Mouse (Mus musculus): ENCODE data around the gene Ubqln4.

Ubqln4 gene

GRCm38 (mm10) chr3:88526157-88527131 lies 27.1 kb upstream of the Ubqln4 start:
- peak; percentile 91 for DNase-seq (ENCODE audit: low read depth)

GRCm38 (mm10) chr3:88527565-88527964 lies 26.0 kb upstream of the Ubqln4 start:
- no peak for DNase-seq (ENCODE audit: low read depth)

- DNase-seq (ENCODE audit: low read depth) = no peak
Observed at GRCm38 (mm10) chr3:88528646-88529045, 24.9 kb upstream of the Ubqln4 start.

GRCm38 (mm10) chr3:88529204-88530000 lies 24.2 kb upstream of the Ubqln4 start:
- DNase-seq (ENCODE audit: low read depth) = no peak

- DNase-seq (ENCODE audit: low read depth) = no peak
Observed at GRCm38 (mm10) chr3:88530082-88530864, 23.3 kb upstream of the Ubqln4 start.

GRCm38 (mm10) chr3:88531348-88532298 lies 21.9 kb upstream of the Ubqln4 start:
- peak; percentile 81 for DNase-seq (ENCODE audit: low read depth)

GRCm38 (mm10) chr3:88532299-88532674 lies 21.3 kb upstream of the Ubqln4 start, which contains the start of gene Mex3a:
Mex3a (plus strand) TSS chr3:88532395.
- DNase-seq (ENCODE audit: low read depth) = no peak

- DNase-seq (ENCODE audit: low read depth) = no peak
Observed at GRCm38 (mm10) chr3:88532689-88533511, 20.7 kb upstream of the Ubqln4 start.

GRCm38 (mm10) chr3:88533706-88534105 lies 19.9 kb upstream of the Ubqln4 start:
- DNase-seq (ENCODE audit: low read depth) = no peak

GRCm38 (mm10) chr3:88535005-88535404 lies 18.6 kb upstream of the Ubqln4 start:
- no peak for DNase-seq (ENCODE audit: low read depth)

GRCm38 (mm10) chr3:88535527-88535926 lies 18.0 kb upstream of the Ubqln4 start:
- DNase-seq (ENCODE audit: low read depth) = no peak

GRCm38 (mm10) chr3:88536103-88536930 lies 17.2 kb upstream of the Ubqln4 start:
- DNase-seq (ENCODE audit: low read depth) = no peak

GRCm38 (mm10) chr3:88537146-88537545 lies 16.4 kb upstream of the Ubqln4 start:
- DNase-seq (ENCODE audit: low read depth) = no peak

GRCm38 (mm10) chr3:88538271-88539145 lies 15.1 kb upstream of the Ubqln4 start:
- DNase-seq (ENCODE audit: low read depth) = no peak

- DNase-seq (ENCODE audit: low read depth) = no peak
Observed at GRCm38 (mm10) chr3:88539397-88539796, 14.2 kb upstream of the Ubqln4 start.

GRCm38 (mm10) chr3:88540085-88540484 lies 13.5 kb upstream of the Ubqln4 start:
- DNase-seq (ENCODE audit: low read depth) = no peak

- no peak for DNase-seq (ENCODE audit: low read depth)
Observed at GRCm38 (mm10) chr3:88541622-88542401, 11.7 kb upstream of the Ubqln4 start.

Measured in 416B (cell line).